Mouse (Mus musculus) forebrain, embryonic 13.5 days (tissue): ENCODE data around the gene Trappc3. TPM values are rescaled to one million over a fixed set of nuclear protein-coding genes. Genes with fewer than 3 reads are reported as not detected.

ENCODE experiments used
- ATAC-seq: fragments of 200-750 bp; cut with Nextera tagmentation; 2 replicates; pipeline ENCODE4 v1.8.0; 2017
- H3K27ac ChIP-seq: fragments of 300-500 bp; sonication (generic); 2 replicates; pipeline ENCODE4 v1.5.1; 2015; ENCODE audit warnings: inconsistent platforms, mild to moderate bottlenecking, moderate library complexity
- H3K27me3 ChIP-seq: fragments of 300-500 bp; sonication (generic); 2 replicates; pipeline ENCODE4 v1.6.1; 2015; ENCODE audit warnings: mild to moderate bottlenecking, inconsistent platforms
- H3K36me3 ChIP-seq: fragments of 300-500 bp; sonication (generic); 2 replicates; pipeline ENCODE4 v1.6.1; 2015; ENCODE audit warnings: mild to moderate bottlenecking, inconsistent platforms; ENCODE audit not compliant: poor library complexity, severe bottlenecking
- H3K4me1 ChIP-seq: fragments of 300-500 bp; sonication (generic); 2 replicates; pipeline ENCODE4 v1.6.1; 2015; ENCODE audit warnings: inconsistent platforms
- H3K4me2 ChIP-seq: fragments of 300-500 bp; sonication (generic); 2 replicates; pipeline ENCODE4 v1.6.1; 2015; ENCODE audit warnings: inconsistent platforms, mild to moderate bottlenecking, moderate library complexity
- H3K4me3 ChIP-seq: fragments of 300-500 bp; sonication (generic); 2 replicates; pipeline ENCODE4 v1.5.1; 2015; ENCODE audit warnings: mild to moderate bottlenecking, inconsistent platforms
- H3K9ac ChIP-seq: fragments of 300-500 bp; sonication (generic); 2 replicates; pipeline ENCODE4 v1.6.1; 2015; ENCODE audit warnings: mild to moderate bottlenecking, inconsistent platforms
- H3K9me3 ChIP-seq: fragments of 300-500 bp; sonication (generic); replicated peaks from 2 replicates; pipeline ENCODE4 v1.6.1; 2016; ENCODE audit warnings: inconsistent platforms
- WGBS: fragments of 180-500 bp; shearing (Covaris S2); methylation state at CpG from one replicate; pipeline ENCODE4 v1.1.7; 2015; 5-methylcytosine and 5-hydroxymethylcytosine counted together
- polyA plus RNA-seq: library from polyadenylated mRNA; unstranded; fragments of >200 nt; fragmentation: Nextera tagmentation; extraction: Ambion mirVana; gene quantifications from 2 replicates; pipeline ENCODE4 v1.2.1, GENCODE M21; 2015

Gene Trappc3
- polyA plus RNA-seq, 1 experiment from 2014 or later: 143 TPM

DNA sequence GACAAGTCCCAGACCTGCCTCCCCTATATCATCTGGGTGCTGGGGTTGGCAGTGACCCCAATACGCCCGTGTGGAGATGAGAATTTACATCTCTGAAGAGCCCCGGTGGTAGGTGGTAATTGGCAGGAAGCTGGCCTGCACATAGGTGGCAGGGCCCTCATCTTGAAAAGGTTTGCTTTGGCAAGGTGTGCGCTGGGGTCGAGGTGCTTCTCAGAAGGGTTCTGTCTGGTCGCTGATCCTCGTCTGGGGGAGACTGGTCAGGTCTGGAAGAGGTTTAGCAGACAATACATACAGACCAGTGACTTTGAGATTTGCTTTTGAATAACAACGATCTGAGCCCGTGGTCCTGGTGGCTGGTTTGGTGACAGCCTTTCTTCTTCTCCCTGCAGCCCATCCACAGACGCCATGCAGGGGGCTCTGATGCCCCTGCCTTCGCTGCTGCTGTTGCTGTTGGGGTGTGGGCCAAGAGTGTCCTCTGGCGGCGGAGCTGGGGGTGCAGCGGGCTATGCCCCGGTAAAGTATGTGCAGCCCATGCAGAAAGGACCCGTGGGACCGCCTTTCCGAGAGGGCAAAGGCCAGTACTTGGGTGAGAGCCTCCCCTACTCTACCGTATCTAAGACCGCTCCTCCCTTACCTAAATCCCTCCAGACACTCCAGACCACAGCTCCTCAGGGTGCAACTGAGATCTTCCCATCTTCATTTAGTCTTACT lies 47.2 kb downstream of the Trappc3 start:
- Histone ChIP-seq H3K4me1 (peaks cover 4% of the 10 kb centered on the region), H3K9me3 (peaks cover 8% of the 10 kb centered on the region; the same call in 1 of the 2 replicates), H3K4me2 (peak overlapping the region; percentile 54), H3K27me3 (peaks cover 7% of the 10 kb centered on the region; the same call in 1 of the 2 replicates), H3K36me3 (no peaks in the 10 kb centered on the region; the same call in 1 of the 2 replicates), H3K9ac (peak overlapping the region; percentile 37; the same call in 1 of the 2 replicates), H3K27ac (no peak overlapping the region), H3K4me3 (peak overlapping the region; percentile 24)
- ATAC-seq: peak; percentile 10; the same call in 1 of the 2 replicates
- 16% methylated on average over 20 of the region's 20 CpGs for WGBS

DNA sequence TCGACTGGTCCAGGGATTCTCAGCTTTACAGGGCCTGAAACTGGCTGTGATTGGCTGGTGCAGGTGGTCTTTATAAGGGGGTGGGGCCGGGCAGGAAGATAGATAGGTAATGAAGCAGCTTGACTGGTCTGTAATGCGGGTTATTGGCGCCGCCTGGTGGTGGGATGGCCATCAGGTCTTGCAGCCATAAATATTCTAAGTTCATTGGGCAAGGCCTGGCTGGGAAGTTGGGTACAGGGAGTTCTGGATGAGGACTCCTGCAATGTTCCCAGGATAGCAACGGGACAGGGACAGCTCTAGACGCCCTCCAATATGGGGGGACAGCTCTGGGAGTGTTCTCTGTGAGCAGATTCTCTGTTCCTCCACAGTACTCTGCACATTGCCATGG lies 47.8 kb downstream of the Trappc3 start:
- peaks cover 6% of the 10 kb centered on the region; the same call in 1 of the 2 replicates for H3K27me3 ChIP-seq

DNA sequence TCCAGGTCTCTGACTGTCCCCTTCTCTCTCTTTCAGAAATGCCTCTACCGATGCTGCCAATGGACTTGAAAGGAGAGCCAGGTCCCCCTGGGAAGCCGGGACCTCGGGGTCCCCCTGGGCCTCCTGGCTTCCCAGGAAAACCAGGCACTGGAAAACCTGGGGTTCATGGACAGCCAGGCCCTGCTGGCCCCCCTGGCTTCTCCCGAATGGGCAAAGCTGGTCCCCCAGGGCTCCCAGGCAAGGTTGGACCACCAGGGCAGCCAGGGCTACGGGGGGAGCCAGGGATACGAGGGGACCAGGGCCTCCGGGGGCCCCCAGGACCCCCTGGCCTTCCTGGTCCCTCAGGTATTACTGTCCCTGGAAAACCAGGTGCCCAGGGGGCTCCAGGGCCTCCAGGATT lies 48.2 kb downstream of the Trappc3 start:
- peaks cover 4% of the 10 kb centered on the region for H3K4me1 ChIP-seq
- peaks cover 10% of the 10 kb centered on the region for H3K36me3 ChIP-seq
- WGBS: 80% methylated on average over 7 of the region's 7 CpGs
- no peak overlapping the region for H3K27ac ChIP-seq
- peak; percentile 22; the same call in 1 of the 2 replicates for ATAC-seq
- H3K4me3 ChIP-seq: no peak overlapping the region
- no peak overlapping the region for H3K9ac ChIP-seq
- H3K9me3 ChIP-seq: peaks cover 8% of the 10 kb centered on the region; the same call in 1 of the 2 replicates
- peaks cover 6% of the 10 kb centered on the region; the same call in 1 of the 2 replicates for H3K27me3 ChIP-seq
- H3K4me2 ChIP-seq: no peak overlapping the region

More for the DNA sequence above, 47.8 kb downstream of the Trappc3 start:
- H3K4me3 ChIP-seq: peak overlapping the region; percentile 24
- H3K9me3 ChIP-seq: peaks cover 8% of the 10 kb centered on the region; the same call in 1 of the 2 replicates
- 2% methylated on average over 7 of the region's 7 CpGs for WGBS
- peaks cover 5% of the 10 kb centered on the region for H3K36me3 ChIP-seq
- H3K4me1 ChIP-seq: peaks cover 4% of the 10 kb centered on the region
- ATAC-seq: peak; percentile 85
- peak overlapping the region; percentile 54 for H3K4me2 ChIP-seq
- 0 out of 2 replicates have a peak overlapping the region, but pooled peaks have one; percentile 37 for H3K9ac ChIP-seq
- H3K27ac ChIP-seq: no peak overlapping the region

- no peak for ATAC-seq
- Histone ChIP-seq H3K9me3 (no peaks in the 10 kb centered on the region), H3K36me3 (peaks cover 23% of the 10 kb centered on the region), H3K4me3 (no peak overlapping the region), H3K27me3 (peaks cover 6% of the 10 kb centered on the region; the same call in 1 of the 2 replicates), H3K27ac (no peak overlapping the region), H3K4me1 (peaks cover 4% of the 10 kb centered on the region), H3K9ac (no peak overlapping the region), H3K4me2 (no peak overlapping the region)
- WGBS: 89% methylated on average over 16 of the region's 16 CpGs
Observed at GRCm38 (mm10) chr4:126311566-126312200, 49.6 kb downstream of the Trappc3 start.

GRCm38 (mm10) chr4:126313202-126313601 lies 51.1 kb downstream of the Trappc3 start:
- Histone ChIP-seq H3K36me3 (peaks cover 38% of the 10 kb centered on the region), H3K4me3 (no peak overlapping the region), H3K9ac (no peak overlapping the region), H3K4me2 (no peak overlapping the region), H3K4me1 (peaks cover 4% of the 10 kb centered on the region), H3K27ac (no peak overlapping the region), H3K9me3 (no peaks in the 10 kb centered on the region), H3K27me3 (peaks cover 6% of the 10 kb centered on the region; the same call in 1 of the 2 replicates)
- no peak for ATAC-seq
- 35% methylated on average over 5 of the region's 5 CpGs for WGBS

GRCm38 (mm10) chr4:126314393-126314792 lies 52.3 kb downstream of the Trappc3 start:
- Histone ChIP-seq H3K9me3 (no peaks in the 10 kb centered on the region), H3K4me1 (peaks cover 3% of the 10 kb centered on the region), H3K36me3 (peaks cover 48% of the 10 kb centered on the region), H3K27me3 (no peaks in the 10 kb centered on the region), H3K27ac (peak overlapping the region; percentile 25; the same call in 1 of the 2 replicates), H3K4me2 (no peak overlapping the region), H3K4me3 (no peak overlapping the region), H3K9ac (no peak overlapping the region)
- 56% methylated on average over 10 of the region's 10 CpGs for WGBS
- no peak for ATAC-seq

GRCm38 (mm10) chr4:126315931-126316330 lies 53.8 kb downstream of the Trappc3 start:
- peaks cover 14% of the 10 kb centered on the region for H3K4me1 ChIP-seq
- H3K36me3 ChIP-seq: peaks cover 48% of the 10 kb centered on the region
- WGBS: 50% methylated on average over 5 of the region's 5 CpGs
- no peaks in the 10 kb centered on the region for H3K9me3 ChIP-seq
- ATAC-seq: no peak
- no peak overlapping the region for H3K4me2 ChIP-seq
- no peak overlapping the region for H3K27ac ChIP-seq
- H3K27me3 ChIP-seq: no peaks in the 10 kb centered on the region
- no peak overlapping the region for H3K9ac ChIP-seq
- no peak overlapping the region for H3K4me3 ChIP-seq

DNA sequence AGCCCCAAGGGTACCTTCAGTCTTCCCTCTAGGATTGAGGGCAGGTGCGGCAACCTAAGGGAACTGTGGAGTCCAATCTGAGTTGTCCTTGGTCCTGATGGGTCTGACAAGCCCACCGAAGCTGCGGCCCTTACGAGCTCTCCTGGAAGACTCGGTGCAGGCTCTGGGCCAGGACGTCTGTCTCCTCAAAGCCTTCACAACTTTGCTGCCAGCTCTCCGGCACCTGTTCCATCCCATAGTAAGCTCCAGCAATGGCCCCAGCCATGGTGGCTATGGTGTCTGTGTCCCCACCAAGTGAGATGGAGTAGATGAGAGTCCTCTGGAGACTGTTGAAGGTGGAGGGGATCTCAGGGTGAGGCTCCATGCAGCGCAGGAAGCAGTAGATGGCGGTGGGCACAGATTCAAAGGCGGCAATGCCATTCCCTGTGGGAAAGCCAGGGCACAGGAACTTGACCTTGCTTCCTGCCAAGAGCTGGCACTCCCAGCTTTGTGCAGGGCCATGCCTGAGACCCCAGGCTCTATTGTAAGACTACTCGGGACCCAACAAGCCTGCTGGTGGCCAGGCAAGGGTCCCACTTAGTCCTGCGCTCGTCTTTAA lies 54.4 kb downstream of the Trappc3 start:
- no peak for ATAC-seq
- Histone ChIP-seq H3K4me1 (peaks cover 16% of the 10 kb centered on the region), H3K4me3 (no peak overlapping the region), H3K36me3 (peaks cover 48% of the 10 kb centered on the region), H3K9ac (no peak overlapping the region), H3K27me3 (no peaks in the 10 kb centered on the region), H3K9me3 (no peaks in the 10 kb centered on the region), H3K4me2 (no peak overlapping the region), H3K27ac (no peak overlapping the region)
- 93% methylated on average over 13 of the region's 13 CpGs for WGBS

DNA sequence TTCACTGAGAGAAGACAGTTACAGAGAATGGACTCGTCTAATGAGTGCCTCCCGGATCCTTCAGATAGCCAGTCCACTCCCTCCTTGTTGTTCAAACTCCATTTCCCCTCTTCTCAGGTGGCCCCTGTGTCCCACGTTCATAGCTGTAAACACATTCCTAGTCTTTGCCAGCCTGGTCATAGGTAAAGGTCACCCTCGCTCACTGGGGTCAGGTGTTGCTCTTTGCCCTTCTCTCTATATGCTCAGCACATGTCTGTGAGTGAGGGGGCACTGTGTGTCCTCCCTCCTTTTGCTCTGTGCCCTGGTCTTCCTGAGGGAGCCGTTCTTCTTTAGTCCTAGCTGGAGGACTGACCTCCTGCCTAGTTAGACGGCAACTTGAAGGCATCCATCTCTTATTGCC lies 57.7 kb downstream of the Trappc3 start:
- peak overlapping the region; percentile 90; the same call in 1 of the 2 replicates for H3K4me2 ChIP-seq
- H3K4me3 ChIP-seq: no peak overlapping the region
- H3K9ac ChIP-seq: no peak overlapping the region; the same call in 1 of the 2 replicates
- H3K27ac ChIP-seq: no peak overlapping the region
- no peak for ATAC-seq
- H3K27me3 ChIP-seq: peaks cover 16% of the 10 kb centered on the region
- H3K9me3 ChIP-seq: no peaks in the 10 kb centered on the region
- peaks cover 22% of the 10 kb centered on the region for H3K4me1 ChIP-seq
- peaks cover 44% of the 10 kb centered on the region for H3K36me3 ChIP-seq
- WGBS: 93% methylated on average over 6 of the region's 6 CpGs

DNA sequence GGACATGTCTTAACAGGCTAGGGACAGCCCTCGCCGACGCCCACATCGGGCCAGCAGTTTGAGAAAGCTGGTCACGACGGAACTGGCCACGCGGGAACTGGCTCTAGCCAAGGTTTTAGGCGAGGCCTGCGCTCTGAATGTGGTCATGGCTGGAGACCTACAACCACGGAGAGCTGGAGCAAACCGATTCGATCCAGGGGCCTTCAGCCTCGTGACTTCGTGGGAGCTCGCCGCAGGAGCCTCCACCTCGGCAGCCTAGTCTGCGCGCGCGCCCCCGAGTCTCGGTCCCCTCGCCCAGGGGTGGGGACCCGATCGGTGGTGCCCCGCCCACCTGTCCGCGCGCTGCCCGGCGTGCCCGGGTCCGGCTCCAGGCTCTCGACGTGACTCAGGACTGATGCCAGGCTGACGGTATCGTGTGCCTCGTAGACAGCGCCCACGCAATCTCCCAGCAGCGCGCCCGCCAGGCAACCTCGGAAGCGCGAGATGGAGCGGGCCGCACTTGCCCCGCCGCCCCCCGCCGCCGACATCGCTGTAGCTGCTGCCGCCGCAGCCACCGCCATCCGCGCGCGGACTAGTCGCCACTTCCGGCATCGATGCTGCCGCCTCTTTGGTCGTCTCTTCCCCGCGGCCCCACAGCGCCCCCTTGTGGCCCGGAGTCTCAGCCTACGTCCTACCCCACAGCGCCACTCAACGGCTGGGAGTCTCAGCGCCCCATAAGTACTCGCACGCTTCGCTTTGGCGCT lies 59.2 kb downstream of the Trappc3 start, which contains the start of gene Adprhl2:
Adprhl2 (minus strand) TSS at position 593 of the 743 bp plus-strand sequence.
- peak; percentile 88 for ATAC-seq
- Histone ChIP-seq H3K27me3 (peaks cover 26% of the 10 kb centered on the region), H3K4me2 (peak within 1 kb of the TSS; percentile 90), H3K9me3 (no peaks in the 10 kb centered on the region), H3K27ac (peak within 1 kb of the TSS; percentile 81), H3K36me3 (peaks cover 29% of the 10 kb centered on the region), H3K4me3 (peak within 1 kb of the TSS; percentile 81), H3K4me1 (peaks cover 31% of the 10 kb centered on the region), H3K9ac (peak within 1 kb of the TSS; percentile 89)
- WGBS: under 1% methylated on average over 78 of the region's 80 CpGs

GRCm38 (mm10) chr4:126321854-126322511 lies 59.9 kb downstream of the Trappc3 start:
- ATAC-seq: peak; percentile 46
- H3K4me1 ChIP-seq: peaks cover 31% of the 10 kb centered on the region
- WGBS: 53% methylated on average over 28 of the region's 28 CpGs
- peak overlapping the region; percentile 89; the same call in 1 of the 2 replicates for H3K9ac ChIP-seq
- peaks cover 22% of the 10 kb centered on the region for H3K36me3 ChIP-seq
- no peaks in the 10 kb centered on the region for H3K9me3 ChIP-seq
- peaks cover 26% of the 10 kb centered on the region for H3K27me3 ChIP-seq
- peak overlapping the region; percentile 81 for H3K4me3 ChIP-seq
- H3K4me2 ChIP-seq: peak overlapping the region; percentile 90
- H3K27ac ChIP-seq: peak overlapping the region; percentile 81; the same call in 1 of the 2 replicates
